Mouse (Mus musculus) thymus, postnatal 25 days (tissue): ENCODE results near the gene Cdk5rap3.

Experiments
- DNase-seq: peaks from one replicate; pipeline ENCODE4 v3.0.0; 2022

Gene Cdk5rap3

GRCm38 (mm10) chr11:96895886-96896285 is 20.4 kb downstream of the Cdk5rap3 start:
- no peak for DNase-seq

GRCm38 (mm10) chr11:96893203-96893842 is 23.0 kb downstream of the Cdk5rap3 start:
- no peak for DNase-seq

- no peak for DNase-seq
Observed at GRCm38 (mm10) chr11:96891784-96892527, 24.3 kb downstream of the Cdk5rap3 start.

- DNase-seq: no peak
Observed at GRCm38 (mm10) chr11:96886942-96887546, 29.3 kb downstream of the Cdk5rap3 start.

GRCm38 (mm10) chr11:96885901-96886340 is 30.4 kb downstream of the Cdk5rap3 start:
- DNase-seq: no peak

- DNase-seq: no peak
Observed at GRCm38 (mm10) chr11:96880296-96880695, 36.0 kb downstream of the Cdk5rap3 start.

- no peak for DNase-seq
Observed at GRCm38 (mm10) chr11:96879359-96879758, 36.9 kb downstream of the Cdk5rap3 start.

GRCm38 (mm10) chr11:96878715-96879114 is 37.6 kb downstream of the Cdk5rap3 start:
- DNase-seq: no peak

GRCm38 (mm10) chr11:96877071-96877470 is 39.2 kb downstream of the Cdk5rap3 start:
- DNase-seq: no peak

GRCm38 (mm10) chr11:96876300-96877040 is 39.8 kb downstream of the Cdk5rap3 start:
- no peak for DNase-seq

- DNase-seq: peak; percentile 71
Observed at GRCm38 (mm10) chr11:96875745-96876144, 40.6 kb downstream of the Cdk5rap3 start.

GRCm38 (mm10) chr11:96875270-96875669 is 41.0 kb downstream of the Cdk5rap3 start:
- no peak for DNase-seq

GRCm38 (mm10) chr11:96873601-96874140 is 42.6 kb downstream of the Cdk5rap3 start:
- no peak for DNase-seq

- no peak for DNase-seq
Observed at GRCm38 (mm10) chr11:96872441-96873379, 43.6 kb downstream of the Cdk5rap3 start.

GRCm38 (mm10) chr11:96867149-96867548 is 49.1 kb downstream of the Cdk5rap3 start:
- DNase-seq: peak; percentile 62

- DNase-seq: no peak
Observed at GRCm38 (mm10) chr11:96863206-96863995, 52.9 kb downstream of the Cdk5rap3 start.

GRCm38 (mm10) chr11:96862534-96862933 is 53.8 kb downstream of the Cdk5rap3 start:
- DNase-seq: no peak

GRCm38 (mm10) chr11:96861878-96862289 is 54.4 kb downstream of the Cdk5rap3 start:
- peak; percentile 96 for DNase-seq

GRCm38 (mm10) chr11:96861446-96861845 is 54.9 kb downstream of the Cdk5rap3 start:
- no peak for DNase-seq

- peak; percentile 62 for DNase-seq
Observed at GRCm38 (mm10) chr11:96860564-96860963, 55.7 kb downstream of the Cdk5rap3 start.

- DNase-seq: no peak
Observed at GRCm38 (mm10) chr11:96859635-96860034, 56.7 kb downstream of the Cdk5rap3 start.
